Mouse (Mus musculus): Measurements from ENCODE around the gene Arrdc2.
A peak's percentile ranks its signal among the peaks of the same experiment; 100 is the strongest.
"Not testable (repeated sequence)": the region's sequence is repeated elsewhere in the genome, so short reads cannot be mapped to it uniquely, and the experiment has no call there.

Arrdc2 gene

GRCm38 (mm10) chr8:70841147-70842072 is 1.9 kb upstream of the Arrdc2 start:
- peak; percentile 92 for DNase-seq (ENCODE audit: extremely low spot score)

DNA sequence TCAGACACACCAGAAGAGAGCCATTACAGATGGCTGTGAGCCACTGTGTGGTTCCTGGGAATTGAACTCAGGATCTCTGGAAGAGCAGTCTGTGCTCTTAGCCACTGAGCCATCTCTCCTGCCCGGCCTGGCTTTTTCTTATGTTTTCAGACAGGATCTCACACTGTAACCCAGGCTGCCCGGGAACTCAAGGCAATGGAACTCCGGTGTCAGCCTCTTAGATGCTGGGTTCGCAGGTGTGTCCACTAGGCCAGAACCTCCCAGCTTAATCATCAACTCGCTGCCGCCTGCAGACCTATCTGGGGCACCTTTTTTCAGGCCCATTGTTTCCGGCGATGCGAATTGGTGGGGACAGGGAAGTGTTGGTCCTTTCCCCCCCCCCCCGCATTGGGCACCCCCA is 1.1 kb upstream of the Arrdc2 start:
- no peak for DNase-seq (ENCODE audit: extremely low spot score)

- DNase-seq (ENCODE audit: extremely low spot score) = no peak
Measured at GRCm38 (mm10) chr8:70838654-70839407, 689 bp downstream of the Arrdc2 start.

DNA sequence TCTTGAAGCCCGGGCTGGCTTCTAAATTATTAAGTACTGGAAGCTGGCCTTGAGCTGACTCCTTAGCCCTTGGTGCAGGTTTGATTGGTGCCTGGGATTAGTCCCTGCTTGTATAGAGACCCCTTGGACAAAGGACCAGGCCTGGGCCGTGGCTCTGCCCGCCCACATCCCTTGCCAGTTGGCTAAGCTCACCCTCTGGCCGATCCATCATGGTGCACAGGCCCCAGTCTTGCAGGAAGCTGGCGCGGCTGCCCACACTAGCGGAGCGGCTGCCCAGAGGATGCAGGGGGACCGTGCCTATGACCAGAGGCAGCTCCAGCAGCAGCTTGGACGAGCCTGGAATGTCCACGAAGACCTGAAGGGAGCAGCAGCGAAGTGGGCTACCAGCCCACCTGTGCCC is 2.9 kb downstream of the Arrdc2 start:
- no peak for DNase-seq (ENCODE audit: extremely low spot score)

DNA sequence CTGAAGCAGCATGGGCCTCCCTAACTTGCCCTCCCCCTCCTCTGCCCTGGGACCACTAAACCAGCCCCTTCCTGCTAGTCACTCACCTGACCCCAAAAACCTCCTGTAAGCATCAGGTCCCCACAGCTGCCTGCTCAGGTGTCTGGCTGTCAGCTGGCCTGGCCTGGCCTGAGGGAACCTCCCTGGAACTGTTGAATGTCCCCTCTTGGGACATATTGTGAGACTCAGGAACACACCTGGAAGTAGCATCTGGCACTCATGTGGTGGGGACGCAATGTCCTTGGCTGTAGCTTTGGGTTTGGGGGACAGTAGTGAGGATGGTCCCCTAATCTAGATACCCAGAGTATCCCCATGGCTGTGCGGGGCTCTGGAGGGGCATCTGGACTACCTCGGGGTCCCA is 5.4 kb downstream of the Arrdc2 start:
- DNase-seq (ENCODE audit: extremely low spot score) = no peak

DNA sequence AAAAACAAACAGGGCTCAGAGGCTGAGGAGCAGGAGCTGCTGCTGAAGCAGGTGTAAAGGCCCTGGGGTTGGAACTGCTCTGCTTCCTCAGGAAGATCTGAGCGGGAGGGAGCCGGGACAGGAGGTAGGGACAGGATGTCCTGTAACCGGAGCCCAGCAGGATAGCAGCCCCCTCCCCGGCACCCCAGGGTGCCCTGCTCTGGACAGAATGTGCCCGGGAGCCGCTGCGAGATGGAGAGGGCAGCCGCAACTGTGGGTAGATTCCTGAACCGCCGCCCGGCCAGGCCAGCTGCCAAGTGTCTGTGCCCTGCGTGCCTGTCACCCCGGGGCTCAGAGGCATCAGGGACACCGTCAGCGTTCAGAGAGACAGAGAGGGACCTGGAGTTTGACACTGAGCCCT is 6.0 kb downstream of the Arrdc2 start:
- no peak for DNase-seq (ENCODE audit: extremely low spot score)

DNA sequence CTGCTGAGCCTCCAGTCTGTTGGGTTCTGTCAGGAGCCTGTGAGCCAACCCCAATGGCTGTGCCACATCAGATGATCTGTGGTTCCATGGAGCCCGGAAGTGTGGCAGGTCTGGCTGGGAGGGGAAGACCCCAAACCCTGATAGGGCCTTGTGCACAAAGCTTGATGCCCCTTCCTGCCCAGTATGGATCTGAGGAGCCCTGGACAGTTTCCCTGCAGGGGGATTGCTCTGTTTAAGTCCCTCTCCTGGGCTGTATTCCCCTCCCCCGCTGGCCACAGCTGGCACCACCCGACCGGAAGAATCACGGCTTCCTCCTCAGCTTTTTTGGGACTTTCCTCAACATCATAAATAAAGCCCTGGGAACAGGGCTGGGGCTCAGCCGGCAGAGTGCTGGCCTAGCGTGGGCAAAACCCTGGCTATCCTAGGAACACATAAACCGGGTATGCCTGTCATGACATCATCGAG is 6.5 kb downstream of the Arrdc2 start:
- DNase-seq (ENCODE audit: extremely low spot score) = no peak

- no peak for DNase-seq (ENCODE audit: extremely low spot score)
Measured at GRCm38 (mm10) chr8:70832371-70832770, 7.1 kb downstream of the Arrdc2 start.

GRCm38 (mm10) chr8:70831517-70831916 is 8.0 kb downstream of the Arrdc2 start:
- no peak for DNase-seq (ENCODE audit: extremely low spot score)

DNA sequence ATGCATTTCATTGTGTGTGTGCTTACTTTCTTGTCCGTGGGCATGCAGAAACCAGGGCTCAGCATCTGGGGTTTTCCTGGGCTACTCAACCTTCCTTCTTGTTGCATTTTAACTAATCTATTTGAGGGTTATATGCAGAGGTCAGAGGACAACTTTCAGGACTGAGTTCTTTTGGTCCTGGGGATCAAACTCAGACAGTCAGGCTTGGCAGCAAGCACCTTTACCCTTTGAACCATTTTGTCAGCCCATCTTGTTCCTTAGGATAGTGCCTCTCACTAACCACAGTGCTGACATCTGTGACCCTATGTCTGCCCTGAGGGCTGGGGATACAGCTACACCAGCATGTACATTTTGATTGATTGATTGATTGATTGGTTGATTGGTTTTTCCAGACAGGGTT is 11.7 kb downstream of the Arrdc2 start:
- DNase-seq (ENCODE audit: extremely low spot score) = no peak

DNA sequence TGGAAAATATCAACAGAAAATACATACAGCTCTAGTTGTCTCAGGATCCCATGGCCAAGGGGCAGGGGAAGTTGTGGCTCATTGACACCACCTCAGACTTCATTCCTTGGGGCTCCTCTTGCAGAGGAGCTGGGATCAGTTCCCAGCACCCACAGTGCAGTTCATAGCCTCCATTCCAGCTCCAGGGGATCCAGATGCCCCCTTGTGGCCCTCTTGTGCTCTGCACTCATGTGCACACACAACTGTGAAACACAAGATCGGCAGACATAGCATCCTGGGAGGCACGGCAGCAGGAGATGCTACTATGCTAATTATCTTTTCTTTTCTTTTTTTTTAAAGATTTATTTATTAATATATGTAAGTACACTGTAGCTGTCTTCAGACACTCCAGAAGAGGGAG is 12.5 kb downstream of the Arrdc2 start:
- DNase-seq (ENCODE audit: extremely low spot score) = no peak

GRCm38 (mm10) chr8:70825816-70826215 is 13.7 kb downstream of the Arrdc2 start:
- DNase-seq (ENCODE audit: extremely low spot score) = no peak

DNA sequence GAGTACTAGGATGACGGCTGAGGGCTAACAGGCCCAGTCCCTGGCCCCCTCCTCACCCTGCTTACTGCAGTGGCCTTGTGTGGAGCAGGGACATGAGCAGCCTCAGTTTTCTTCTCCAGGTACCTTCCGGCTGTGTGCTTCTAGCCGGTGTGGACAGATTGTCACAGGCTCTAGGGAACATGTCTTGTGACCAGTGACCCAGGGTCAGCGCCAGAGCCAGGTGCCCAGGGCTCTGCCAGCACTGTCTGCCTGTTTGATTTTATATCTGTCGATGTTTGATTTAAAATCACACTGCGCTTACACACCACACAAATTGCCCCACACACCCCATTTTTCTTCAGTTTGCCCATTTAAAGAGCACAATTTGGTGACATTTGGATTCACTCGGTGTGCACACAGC is 15.7 kb downstream of the Arrdc2 start:
- DNase-seq (ENCODE audit: extremely low spot score) = no peak

GRCm38 (mm10) chr8:70822594-70822993 is 16.9 kb downstream of the Arrdc2 start:
- not testable (repeated sequence) for DNase-seq (ENCODE audit: extremely low spot score)

DNA sequence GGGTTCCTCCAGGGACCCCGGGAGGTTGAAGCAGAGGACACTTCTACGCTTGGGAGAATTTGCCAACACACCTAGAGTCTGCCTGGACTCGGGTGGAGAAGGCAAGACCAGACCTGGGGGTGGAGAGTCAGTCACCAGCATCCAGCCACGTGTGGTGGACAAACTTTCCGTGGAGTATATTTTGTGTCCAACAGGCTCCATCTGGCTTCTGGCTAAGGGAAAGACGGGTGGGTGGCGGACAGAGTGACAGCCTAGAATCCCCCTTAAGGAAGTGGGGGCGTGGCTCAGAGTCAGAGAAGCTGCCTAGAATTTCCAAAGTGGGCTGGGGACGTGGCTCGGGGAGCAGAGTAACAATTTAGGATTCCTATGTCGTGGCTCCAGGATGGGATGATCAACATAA is 17.5 kb downstream of the Arrdc2 start:
- DNase-seq (ENCODE audit: extremely low spot score) = no peak

GRCm38 (mm10) chr8:70821399-70821962 is 18.0 kb downstream of the Arrdc2 start:
- DNase-seq (ENCODE audit: extremely low spot score) = peak; percentile 76

GRCm38 (mm10) chr8:70820101-70820935 is 19.2 kb downstream of the Arrdc2 start:
- DNase-seq (ENCODE audit: extremely low spot score) = peak; percentile 84

GRCm38 (mm10) chr8:70816679-70817078 is 22.8 kb downstream of the Arrdc2 start:
- peak; percentile 46 for DNase-seq (ENCODE audit: extremely low spot score)

DNA sequence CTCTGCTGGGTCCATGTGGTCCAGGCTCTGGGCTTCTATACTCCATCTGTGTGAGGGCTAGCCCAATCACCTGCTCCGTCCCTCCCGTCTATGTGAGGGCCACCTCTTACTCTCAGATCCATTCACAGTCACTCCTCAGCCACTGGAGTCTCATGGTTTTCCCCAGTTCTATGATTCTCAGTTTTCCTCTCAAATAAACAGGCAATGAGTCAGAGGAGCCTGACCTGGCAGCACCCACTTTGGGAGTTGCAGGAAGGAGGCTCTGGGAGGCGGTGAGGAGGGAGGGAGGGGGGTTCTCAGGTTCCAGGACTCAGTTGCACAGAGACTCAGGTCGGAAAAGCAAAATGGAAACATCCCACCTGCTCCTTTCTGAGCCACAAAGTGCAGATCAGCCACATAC is 26.6 kb downstream of the Arrdc2 start:
- DNase-seq (ENCODE audit: extremely low spot score) = no peak

DNA sequence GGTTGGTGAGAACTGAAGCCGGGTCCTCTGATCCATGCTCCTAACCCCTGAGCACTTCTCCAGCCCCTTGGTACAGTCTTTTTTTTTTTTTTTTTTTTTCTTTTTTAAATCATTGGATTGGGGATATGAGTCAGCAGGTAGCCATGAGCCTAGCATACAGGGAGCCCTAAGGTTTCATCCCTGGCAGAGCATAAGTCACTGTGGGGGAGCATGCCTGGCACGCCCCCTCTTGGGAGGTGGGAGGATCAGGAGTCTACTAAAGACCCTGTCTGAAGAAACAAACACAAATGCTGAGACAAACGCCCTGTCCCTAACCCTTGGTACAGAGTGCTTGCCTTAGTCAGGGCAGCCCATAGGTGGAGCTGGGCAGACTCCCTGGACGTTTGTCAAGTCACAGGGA is 27.5 kb downstream of the Arrdc2 start:
- DNase-seq (ENCODE audit: extremely low spot score) = no peak

DNA sequence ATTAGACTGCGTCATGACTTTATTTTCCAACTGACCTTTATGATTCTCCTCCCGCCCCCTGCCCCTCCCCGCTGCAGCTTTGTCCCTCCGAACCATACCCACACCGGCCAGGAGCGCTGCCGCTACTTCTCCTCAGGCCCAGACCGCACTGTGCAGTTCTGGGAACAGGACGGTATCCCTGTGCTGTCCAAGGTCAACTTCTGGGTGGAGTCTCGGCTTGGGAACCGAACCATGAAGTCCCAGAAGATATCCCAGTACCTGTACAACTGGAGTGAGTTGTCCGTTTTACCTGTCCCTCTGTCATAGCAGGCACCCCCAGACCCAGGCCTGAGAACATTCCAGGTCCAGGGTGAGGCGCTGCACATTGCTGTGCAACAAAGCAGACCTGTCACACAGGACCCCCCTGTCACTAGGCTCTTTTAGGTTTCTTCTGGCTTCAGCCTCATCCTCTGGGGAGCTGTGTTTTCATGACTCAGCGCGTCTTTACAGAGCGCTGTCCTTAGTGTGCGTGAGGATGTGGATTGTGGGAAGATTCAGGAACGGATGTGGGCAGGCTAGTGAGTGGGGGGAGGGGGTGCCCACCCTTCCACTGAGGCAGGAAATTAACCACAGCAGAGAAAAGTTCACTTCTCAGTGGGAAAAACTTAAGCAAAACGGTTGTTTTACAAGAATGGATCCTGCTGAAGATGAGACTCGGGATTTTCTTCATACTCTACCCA is 28.4 kb downstream of the Arrdc2 start:
- no peak for DNase-seq (ENCODE audit: extremely low spot score)
